Mouse (Mus musculus): ENCODE results near the gene Mecom.

DNA sequence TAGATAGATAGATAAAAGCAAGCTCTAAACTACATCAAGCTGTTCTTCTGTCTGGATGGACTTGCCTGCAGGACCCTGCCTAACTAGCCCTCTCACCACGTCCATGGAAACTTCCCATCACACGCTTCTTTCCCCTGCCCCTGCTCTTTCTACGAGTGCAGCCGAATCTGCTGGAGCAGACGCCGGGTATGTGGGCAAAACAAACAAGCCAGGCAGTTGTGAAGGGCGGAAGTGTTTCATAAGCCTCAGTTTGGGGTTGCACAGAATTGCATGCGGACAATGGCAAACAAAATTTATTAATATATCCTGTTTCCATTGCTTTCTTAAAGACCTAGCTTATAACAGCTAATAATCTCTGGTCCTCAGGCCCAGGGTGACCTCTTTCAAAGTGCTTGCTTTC, 91.9 kb downstream of the Mecom start:
- TF ChIP-seq CTCF (IDR thresholded peaks at IDR 0.05; ENCODE audit: borderline replicate concordance, insufficient read depth, low read depth, low read length) (no peak), POLR2A (IDR thresholded peaks at IDR 0.05; ENCODE audit: borderline replicate concordance, insufficient read depth, low read length) (no peak)
